Mouse (Mus musculus) common myeloid progenitor, adult 5-6 weeks (primary cell): Measurements from ENCODE around the gene Nt5e. TPM values are rescaled to one million over a fixed set of nuclear protein-coding genes. Genes with fewer than 3 reads are reported as not detected.
"Not testable (repeated sequence)": the region's sequence is repeated elsewhere in the genome, so short reads cannot be mapped to it uniquely, and the experiment has no call there.

Experiments used
- ATAC-seq: replicated peaks from 2 replicates; pipeline ENCODE4 v1.8.0; 2016; ENCODE audit warnings: low read depth, mild to moderate bottlenecking, moderate TSS enrichment, inconsistent platforms; ENCODE audit not compliant: poor library complexity, severe bottlenecking
- total RNA-seq: library from RNA; stranded (forward); fragments of 200-1000, 187-1606 nt; gene quantifications from 2 replicates; pipeline ENCODE4 v1.2.3, GENCODE M21; 2017

Nt5e gene
- total RNA-seq: 0.05 and 1.0 TPM in 2 replicates

DNA sequence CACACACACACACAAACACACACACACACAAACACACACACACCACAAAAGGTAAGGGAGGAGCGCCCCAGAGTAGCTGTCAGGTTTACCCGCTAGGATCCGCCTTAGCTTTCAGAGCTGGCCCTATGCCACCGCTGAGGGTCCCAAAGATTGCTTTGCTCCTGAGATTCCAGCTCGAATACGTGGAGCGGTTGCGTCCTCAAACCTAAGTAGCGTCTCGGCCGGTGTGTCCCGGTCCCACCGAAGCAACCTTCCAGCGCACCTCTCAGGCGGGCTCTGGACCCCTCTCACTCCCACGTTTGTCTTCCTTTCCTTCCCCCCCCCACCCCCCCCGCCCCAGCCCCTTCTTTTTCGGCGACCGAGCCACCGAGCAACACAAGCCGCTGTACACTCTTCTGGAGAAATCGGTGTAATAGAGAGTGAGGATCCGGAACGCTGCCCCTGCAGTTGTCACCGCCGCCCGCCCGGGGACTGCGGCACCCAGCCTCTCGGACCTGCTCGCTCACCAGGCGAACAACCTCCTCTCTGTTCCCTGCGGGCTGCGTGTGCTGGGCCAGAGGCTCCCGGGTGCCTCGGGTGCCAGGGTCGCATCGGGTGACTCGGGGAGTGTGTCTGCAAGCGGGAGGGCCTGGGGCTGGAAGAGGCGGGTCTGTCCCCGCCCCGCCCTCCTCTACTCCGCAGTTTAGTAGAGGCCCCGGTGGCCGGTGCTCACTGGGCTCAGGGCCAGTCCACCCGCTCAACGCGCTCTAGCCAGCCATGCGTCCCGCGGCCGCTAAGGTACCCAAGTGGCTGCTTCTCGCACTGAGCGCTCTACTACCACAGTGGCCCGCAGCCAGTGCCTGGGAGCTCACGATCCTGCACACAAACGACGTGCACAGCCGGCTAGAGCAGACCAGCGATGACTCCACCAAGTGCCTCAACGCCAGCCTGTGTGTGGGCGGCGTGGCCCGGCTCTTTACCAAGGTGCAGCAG lies at the start of gene Nt5e:
TSS of gene Nt5e (plus strand) at position 268 of the 972 bp plus-strand sequence.
- peak; percentile 85 for ATAC-seq

DNA sequence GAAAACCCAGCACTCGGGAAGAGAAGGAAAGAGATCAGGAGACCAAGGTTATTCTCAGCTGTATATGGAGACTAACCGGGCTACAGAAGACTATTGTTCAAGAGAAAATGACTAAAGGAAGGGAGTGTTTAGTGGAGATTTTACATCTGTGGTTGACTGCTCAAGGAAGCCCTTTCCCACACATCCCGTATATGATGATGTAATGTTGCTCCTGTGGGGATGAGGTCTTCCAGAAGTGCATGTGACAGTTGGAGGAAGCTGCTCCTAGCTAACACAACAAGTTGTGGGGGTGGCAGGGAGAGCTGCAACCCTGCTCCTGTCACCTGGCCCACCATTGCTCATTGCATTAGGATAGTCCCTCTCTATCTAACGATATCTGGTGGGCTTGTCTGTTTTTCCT lies 49.4 kb upstream of the Nt5e start:
- no peak for ATAC-seq

DNA sequence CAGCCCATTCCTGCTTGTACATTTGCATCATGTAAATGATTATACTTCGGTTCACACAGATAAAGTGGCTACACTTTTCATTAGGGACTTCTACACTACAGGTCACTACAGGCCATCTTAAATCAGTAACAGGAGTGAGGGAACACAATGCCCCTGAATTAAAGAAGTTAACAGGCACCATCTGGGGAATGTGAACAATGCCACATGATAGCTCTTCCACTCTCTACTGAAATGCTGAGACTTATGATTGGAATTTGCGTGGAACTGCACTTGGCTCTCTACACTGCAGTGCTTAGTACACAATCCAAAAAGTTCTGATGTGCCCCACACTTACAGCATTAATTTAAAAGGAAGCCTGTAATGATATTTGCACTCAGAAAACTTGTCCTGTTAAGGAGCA lies 47.3 kb upstream of the Nt5e start:
- no peak for ATAC-seq

DNA sequence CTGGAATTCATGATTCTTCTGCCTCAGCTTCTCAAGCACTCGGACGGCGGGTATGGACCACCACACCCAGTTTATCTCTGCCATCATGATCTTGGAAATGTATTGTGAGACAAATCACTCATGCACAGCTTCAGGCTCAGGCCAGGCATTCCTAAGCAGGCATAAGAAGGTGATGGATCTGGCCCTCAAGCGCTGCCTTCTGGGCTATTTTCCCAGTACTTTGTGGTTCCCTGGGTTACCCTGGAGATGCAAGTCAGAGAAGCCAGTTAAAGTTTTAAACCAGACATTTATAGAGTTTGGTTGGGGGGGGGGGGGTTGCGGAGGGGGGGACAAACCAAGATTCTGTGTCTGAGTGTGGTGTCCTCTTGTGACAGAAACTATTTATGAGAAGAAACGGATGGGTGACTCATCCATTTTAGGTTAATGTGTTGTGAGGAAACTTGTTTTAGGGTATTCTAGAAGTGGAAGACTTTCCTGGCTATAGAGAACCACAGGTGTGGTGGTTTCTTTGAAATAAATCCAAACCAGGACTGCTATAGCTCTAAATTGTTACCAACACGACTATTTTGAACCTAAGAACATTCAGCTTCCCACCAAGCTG lies 37.3 kb upstream of the Nt5e start:
- ATAC-seq: no peak

DNA sequence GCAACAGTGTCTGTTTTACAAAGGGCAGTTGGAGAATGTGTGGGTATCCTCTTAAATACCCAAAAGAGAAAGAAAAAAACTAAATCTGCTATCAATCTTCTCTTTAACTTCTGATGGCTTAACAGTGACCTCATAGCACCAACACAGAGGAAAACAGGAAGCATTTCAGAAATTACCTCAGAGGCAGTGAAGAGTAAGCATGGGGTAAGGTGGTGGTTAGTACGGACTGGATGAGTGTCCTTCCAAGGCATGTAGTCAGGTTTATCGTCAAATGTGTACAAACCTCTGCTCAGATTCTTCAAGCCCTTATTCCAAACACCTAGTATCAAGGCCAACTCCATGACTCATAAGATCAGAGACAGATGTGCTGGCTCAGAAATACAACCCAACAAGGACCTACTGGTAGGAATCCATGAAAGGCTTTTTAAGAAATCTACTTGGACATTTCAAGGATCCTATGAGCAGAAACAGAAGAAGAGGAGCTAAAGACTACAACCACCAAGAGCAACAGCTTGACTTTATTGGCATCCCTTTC lies 34.1 kb upstream of the Nt5e start:
- peak; percentile 39; the same call in 1 of the 2 replicates for ATAC-seq

DNA sequence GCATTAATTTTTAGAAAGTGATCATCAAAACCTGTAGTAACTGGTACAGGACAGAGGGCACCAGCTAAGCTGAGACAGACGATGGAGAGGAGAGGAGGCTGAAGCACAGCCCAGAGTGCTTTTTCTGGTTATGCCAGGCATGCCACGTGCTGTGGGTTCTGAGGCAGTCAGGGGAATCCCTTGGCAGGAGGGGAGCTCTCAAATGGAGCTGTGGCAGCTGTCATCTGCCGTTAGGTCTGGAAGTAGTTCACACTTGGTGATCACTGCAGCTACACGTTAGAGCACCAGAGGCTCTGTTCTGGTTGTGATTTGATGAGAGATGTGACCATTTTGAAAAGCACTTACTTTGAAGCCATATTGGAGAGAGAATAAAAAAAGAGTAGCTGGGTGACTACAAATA lies 31.2 kb upstream of the Nt5e start:
- ATAC-seq: no peak

DNA sequence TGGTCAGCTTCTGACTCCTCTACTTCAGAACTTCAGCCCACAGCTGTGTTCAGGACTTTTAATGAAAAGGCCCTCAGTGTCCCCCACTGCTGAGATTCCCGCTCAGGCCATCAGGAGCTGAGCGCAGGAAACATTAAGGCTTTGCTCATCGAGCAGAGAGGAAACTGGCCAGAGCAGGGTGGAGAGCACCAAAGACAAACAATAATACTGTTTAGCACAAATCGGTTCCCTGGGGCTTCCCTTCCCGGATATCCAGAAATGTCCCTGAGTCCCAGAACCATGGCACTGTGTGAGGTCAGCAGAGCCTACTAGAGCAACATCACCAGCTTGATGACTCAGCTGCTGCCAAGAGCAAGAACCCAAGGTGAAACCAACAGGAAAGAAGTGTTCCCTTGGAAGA lies 30.7 kb upstream of the Nt5e start:
- ATAC-seq: no peak

DNA sequence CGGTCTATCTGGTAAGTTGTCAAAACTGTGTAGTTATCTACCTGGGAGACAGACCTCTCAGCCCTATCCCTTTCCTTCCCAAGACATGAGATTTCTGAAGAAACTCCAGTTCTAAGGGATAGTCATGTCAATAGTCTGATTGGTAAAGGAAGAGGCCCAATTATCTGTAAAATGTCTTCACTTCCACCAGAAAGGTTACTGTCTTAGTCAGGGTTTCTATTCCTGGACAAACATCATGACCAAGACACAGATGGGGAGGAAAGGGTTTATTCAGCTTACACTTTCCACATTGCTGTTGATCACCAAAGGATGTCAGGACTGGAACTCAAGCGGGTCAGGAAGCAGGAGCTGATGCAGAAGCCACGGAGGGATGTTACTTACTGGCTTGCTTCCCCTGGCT lies 29.8 kb upstream of the Nt5e start:
- ATAC-seq: not testable (repeated sequence)

DNA sequence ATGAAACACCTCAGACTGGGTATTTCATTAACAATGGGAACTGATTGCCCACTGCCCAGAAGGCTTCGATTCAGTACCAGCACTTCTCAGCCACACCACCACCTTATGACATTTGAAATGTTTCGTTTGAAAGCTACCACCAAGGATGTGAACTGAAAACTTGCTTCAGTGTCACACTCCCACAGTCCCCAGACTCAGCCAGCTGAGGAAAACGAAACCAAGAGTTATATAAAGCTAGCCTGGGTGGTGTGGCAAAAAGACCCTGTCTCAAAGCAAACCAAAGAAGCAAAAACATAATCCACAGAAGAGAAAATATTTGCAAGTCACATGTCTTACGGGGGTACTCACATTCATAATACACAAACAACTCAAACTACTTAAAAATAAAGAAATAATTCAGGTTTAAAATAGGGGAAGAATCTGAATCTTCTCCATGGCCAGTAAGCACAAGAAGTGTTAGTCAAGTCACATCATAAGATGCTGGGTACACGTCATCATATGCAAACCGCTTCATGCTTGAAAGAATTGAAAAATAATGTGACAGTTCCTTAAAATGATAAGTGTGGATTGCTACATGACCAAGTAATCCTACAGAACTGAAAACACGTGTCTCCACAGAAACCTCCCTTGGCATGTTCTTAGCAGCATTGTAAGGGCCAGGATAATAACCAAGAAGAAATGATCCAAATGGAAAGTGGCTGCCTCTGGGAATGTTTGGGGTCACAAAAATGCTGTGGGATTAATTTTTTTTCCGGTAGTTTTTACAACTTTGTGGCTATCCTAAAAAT lies 28.9 kb upstream of the Nt5e start:
- ATAC-seq: no peak

DNA sequence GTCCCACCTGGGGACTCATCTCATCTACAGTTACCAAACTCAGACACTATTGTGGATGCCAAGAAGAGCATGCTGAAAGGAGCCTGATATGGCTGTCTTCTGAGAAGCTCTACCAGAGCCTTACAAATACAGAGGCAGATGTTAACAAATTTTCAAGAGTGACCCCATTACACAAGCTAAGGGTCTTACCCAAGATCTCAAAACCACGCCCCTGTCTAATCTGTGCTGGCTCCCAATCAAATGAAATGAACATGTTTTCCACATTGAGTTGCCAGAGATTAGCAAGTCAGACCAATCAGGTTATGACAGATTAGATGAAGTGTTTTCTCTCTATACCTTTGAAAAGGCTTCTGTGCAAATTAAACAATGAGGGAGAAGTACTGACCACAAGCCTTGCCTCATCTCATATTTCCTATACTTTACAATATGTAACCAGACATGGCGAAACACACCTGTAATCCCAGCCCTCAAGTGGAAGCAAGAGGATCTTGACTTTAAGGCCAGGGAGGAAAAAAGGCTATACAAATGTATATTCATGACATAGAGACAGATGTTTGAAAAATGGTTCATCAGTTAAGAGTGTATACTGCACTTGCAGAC lies 19.9 kb upstream of the Nt5e start:
- no peak for ATAC-seq

DNA sequence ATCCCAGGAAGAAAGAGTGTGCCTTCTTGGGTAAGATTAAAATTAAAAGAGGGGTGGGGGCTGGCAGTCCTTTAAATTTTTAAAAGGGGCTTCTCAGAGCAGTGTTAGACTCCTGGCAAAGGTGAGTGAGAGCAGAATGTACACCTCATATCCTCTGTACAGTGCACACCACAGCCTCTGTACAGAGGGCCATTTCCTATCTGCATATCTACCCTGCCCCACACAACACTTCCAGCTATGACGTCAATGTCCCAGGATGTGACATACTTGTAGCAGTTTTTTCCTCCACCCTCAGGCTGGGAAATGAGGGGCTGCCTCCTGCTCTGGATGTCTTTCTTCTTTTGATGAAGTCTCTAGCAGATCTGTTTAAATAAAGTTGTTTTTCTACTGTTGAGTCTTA lies 17.9 kb upstream of the Nt5e start:
- no peak for ATAC-seq

DNA sequence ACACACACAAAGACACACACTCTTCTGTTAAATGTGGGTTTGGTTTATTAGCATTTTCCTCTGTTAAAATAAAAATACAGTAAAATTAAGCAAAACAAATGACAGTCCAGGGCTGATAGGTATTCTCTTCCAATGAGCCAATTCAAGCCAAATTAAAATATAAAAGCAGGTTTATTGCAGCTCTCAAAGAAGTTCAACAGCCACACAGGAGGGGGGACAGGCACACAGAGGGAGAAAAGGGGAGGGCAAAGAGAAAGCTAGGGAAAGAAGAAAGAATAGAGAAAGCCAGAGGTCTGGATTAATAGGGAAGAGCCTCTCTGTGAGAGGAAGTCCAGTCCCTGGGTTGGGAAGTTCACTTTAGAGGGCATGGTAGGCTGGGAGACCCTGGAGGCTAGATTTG lies 7.8 kb upstream of the Nt5e start:
- ATAC-seq: no peak

DNA sequence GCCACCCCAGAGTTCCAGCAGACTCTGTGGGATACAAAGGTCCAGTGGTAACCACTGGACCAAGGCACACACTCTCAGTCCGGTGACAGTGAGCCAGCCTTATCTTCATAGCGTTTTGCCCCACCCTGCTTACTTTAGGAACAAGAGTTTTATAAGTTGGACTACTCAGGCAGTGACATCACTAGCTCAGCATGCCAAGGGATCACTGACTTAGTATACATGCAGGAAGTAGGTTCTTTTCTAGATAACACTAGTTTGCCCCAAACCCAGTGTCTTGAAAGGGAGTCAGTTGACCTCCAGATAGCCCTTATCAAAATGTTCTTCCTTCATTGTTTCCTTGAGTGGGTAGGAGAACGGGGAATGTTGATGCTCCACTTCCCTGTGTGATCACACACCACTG lies 2.4 kb upstream of the Nt5e start:
- no peak for ATAC-seq

DNA sequence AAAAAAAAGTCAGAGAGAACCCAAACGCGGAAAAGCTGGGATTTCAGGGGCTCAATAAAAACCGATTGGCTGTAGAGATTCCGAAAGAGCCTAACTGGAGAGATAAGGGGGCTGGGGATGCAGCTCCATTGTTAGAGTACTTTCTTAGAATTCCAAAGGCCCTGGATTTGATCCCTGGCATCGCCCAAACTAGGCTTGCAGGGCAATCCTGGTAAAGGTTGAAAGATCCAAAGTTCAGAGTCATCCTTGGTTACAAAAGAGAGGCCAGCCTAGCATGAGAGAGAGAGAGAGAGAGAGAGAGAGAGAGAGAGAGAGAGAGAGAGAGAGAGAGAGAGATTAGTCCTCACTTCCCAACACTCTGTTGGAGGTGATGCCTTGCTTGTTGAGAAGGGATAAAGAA lies 1.7 kb downstream of the Nt5e start:
- ATAC-seq: no peak

DNA sequence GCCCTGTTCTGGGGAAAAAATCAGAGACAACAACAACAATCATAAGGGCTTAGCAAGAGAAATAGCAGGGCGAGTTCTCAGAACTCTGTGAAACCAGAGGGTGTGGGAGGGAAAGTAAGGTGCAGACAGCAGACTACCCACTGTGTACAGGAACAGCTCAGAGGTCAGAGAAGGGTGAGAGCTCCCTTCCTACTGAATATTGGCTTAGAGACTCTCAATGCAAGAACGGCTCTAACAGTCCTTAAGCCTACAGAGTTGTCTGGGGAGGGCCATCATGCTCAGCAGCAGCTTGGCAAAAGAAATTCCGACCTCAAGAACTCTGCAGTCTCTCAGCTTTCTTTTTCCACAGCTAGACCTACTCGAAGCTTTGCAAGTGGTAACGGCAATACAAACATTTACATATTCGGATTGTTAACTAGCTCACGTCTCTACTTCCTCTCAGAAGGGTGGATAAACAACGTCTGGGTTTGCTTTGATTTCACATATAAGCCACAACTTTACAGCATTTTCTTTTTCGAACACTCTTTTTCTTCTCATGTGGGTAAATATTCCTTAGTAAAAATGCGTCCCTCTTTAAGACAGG lies 2.3 kb downstream of the Nt5e start:
- no peak for ATAC-seq

DNA sequence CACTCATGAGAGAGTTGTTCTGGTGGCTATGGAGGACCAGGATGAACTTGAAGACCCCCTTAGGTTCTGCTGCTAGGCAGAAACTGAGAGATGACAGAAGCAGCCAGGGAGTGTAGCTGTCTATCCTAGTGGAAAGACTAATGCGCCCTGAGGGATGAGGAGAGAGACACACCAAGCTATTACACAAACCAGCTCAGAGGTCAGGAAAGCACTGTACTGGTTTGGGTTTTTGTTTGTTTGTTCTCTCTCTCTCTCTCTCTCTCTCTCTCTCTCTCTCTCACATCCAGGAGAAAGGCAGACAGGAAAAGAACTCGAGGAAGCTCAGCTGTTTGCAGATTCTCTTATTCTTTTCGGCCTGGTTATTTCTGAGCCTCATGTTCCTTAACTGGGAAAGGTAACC lies 3.3 kb downstream of the Nt5e start:
- ATAC-seq: no peak

DNA sequence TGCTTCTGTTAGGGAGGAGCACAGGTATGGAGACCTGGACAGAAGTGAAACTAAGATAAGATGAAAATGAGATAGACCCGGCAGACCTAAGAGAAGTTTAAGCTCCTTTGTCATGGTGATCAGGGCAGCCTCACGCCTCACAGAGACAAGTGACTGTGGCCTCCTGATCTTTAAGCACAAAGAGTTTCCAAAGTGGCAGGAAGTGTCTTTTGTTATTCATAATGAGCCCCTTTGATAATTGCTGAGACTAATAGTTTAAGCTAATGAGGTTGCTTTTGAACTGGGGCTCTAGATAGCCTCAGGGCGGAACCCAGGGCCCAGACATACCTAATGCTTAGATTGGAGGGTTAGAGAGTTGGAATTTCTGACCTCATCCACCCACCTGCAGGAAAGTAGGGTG lies 5.5 kb downstream of the Nt5e start:
- ATAC-seq: no peak

DNA sequence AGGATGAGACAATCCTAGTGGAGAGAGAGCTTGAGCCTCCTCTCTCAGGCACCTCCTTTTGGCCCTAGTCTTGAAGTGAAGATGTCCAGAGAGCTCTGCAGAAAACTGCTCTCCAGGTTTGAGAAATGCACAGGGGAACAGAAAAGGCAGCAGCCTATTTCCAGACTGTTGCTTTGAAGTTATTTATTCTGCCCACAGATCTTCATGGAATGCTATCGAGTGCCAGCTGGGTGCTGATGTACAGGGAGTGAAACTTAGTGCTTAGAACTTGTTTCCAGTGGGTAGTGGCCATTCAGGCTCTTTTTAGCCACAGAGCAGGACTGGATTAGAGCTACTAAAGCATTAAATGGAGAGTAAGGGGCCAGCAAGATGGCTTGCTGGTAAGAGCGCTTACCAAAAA lies 8.8 kb downstream of the Nt5e start:
- ATAC-seq: no peak

DNA sequence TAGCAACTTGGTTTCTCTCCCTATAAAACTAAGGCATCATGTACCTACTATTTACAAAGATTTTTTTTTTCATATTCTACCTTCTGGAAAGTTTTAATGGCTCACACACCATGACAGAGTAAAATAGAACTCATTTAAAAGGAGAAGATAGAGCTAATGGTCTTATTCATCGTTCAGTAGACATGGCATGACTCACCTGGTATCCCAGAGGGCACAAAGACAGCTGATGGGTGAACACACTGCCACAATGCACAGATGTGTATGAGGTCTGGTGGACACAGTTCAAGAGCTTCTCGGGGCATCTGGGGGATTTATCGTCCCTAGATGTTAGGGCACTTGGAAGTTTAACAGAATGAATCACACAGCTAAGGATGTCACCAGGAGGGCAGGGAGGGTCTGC lies 13.8 kb downstream of the Nt5e start:
- no peak for ATAC-seq

DNA sequence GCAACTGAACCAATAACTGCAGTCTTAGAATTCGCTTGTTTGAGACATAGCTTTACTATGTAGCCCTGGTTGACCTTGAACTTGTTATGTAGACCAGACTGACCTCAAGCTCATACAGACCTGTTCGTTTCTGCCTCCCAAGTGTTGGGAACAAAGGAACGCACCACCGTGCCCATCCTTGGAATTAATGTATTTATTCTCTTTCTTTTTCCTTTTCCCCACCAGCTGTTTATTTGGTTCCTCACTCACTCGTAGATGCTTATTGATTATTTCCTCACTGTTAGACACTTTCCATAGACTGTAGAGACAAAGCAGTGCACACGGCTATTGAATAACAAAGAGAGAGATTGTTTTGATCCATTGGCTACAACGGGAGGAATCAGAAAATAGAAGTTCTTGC lies 15.2 kb downstream of the Nt5e start:
- ATAC-seq: no peak
